Mouse (Mus musculus) layer of hippocampus, postnatal 36 days (tissue): Measurements from ENCODE around the gene Igflr1. TPM values are rescaled to one million over a fixed set of nuclear protein-coding genes. Genes with fewer than 3 reads are reported as not detected.

Source experiments
- DNase-seq, 2 experiments: peaks; one replicate each; pipeline ENCODE4 v3.0.0; 2022
- total RNA-seq, 2 experiments: library from RNA; stranded (reverse); gene quantifications; 2 replicates each; pipeline ENCODE4 v1.2.3; 2021

Gene Igflr1
- total RNA-seq: 1 to 10 TPM; 5.5 to 7.0 TPM

GRCm38 (mm10) chr7:30564970-30565571 is at the start of gene Igflr1:
Gene Igflr1 (plus strand): TSS chr7:30565427.
- no peak for DNase-seq

GRCm38 (mm10) chr7:30518325-30518724 is 46.9 kb upstream of the Igflr1 start:
- no peak for DNase-seq

- no peak for DNase-seq
Observed at GRCm38 (mm10) chr7:30520396-30520795, 44.8 kb upstream of the Igflr1 start.

GRCm38 (mm10) chr7:30520856-30521255 is 44.4 kb upstream of the Igflr1 start:
- DNase-seq: no peak

- DNase-seq: no peak
Observed at GRCm38 (mm10) chr7:30522871-30523270, 42.4 kb upstream of the Igflr1 start.

GRCm38 (mm10) chr7:30524487-30524886 is 40.7 kb upstream of the Igflr1 start:
- DNase-seq: no peak

- DNase-seq: no peak
Observed at GRCm38 (mm10) chr7:30525954-30526353, 39.3 kb upstream of the Igflr1 start.

GRCm38 (mm10) chr7:30526399-30526798 is 38.8 kb upstream of the Igflr1 start:
- DNase-seq: no peak

- no peak for DNase-seq
Observed at GRCm38 (mm10) chr7:30526981-30527380, 38.2 kb upstream of the Igflr1 start.

GRCm38 (mm10) chr7:30531291-30531815 is 33.9 kb upstream of the Igflr1 start:
- DNase-seq: no peak

GRCm38 (mm10) chr7:30532931-30533330 is 32.3 kb upstream of the Igflr1 start:
- DNase-seq: peak in 1 of 2 experiments; percentile 33

GRCm38 (mm10) chr7:30533941-30534632 is 31.1 kb upstream of the Igflr1 start:
- no peak for DNase-seq

GRCm38 (mm10) chr7:30534633-30535577 is 30.3 kb upstream of the Igflr1 start, which contains the start of gene Arhgap33:
Gene Arhgap33 (minus strand): TSS chr7:30535060.
- DNase-seq: peak; percentile 95

- no peak for DNase-seq
Observed at GRCm38 (mm10) chr7:30540572-30540971, 24.7 kb upstream of the Igflr1 start.

- no peak for DNase-seq
Observed at GRCm38 (mm10) chr7:30544327-30544726, 20.9 kb upstream of the Igflr1 start.

- DNase-seq: no peak
Observed at GRCm38 (mm10) chr7:30549880-30550279, 15.3 kb upstream of the Igflr1 start.

GRCm38 (mm10) chr7:30550603-30551002 is 14.6 kb upstream of the Igflr1 start:
- DNase-seq: no peak

GRCm38 (mm10) chr7:30551445-30552101 is 13.7 kb upstream of the Igflr1 start:
- DNase-seq: peak in 1 of 2 experiments; percentile 29

- DNase-seq: peak; percentile 95
Observed at GRCm38 (mm10) chr7:30552102-30553020, 12.9 kb upstream of the Igflr1 start, which contains the start of the genes Hspb6 and Proser3. Gene Hspb6 (plus strand): TSS chr7:30552178. Gene Proser3 (minus strand): TSS chr7:30552299.

- peak in 1 of 2 experiments; percentile 54 for DNase-seq
Observed at GRCm38 (mm10) chr7:30553021-30553589, 12.1 kb upstream of the Igflr1 start.
